Mouse (Mus musculus): ENCODE measurements around the gene Gm14435.
"Not testable (repeated sequence)": the region's sequence is repeated elsewhere in the genome, so short reads cannot be mapped to it uniquely, and the experiment has no call there.

Gene Gm14435

GRCm38 (mm10) chr2:176423294-176423693, at the start of gene Gm14435:
TSS of gene Gm14435 (plus strand) at chr2:176423594.
- not testable (repeated sequence) for DNase-seq (ENCODE audit: low spot score)
